Mouse (Mus musculus) urinary bladder, adult 2 months (tissue): ENCODE measurements around the gene Slc13a4. TPM values are rescaled to one million over a fixed set of nuclear protein-coding genes. Genes with fewer than 3 reads are reported as not detected.

Experiments
- DNase-seq: peaks from one replicate; pipeline ENCODE4 v3.0.0; 2022; ENCODE audit warnings: low spot score
- polyA plus RNA-seq: library from polyadenylated mRNA; depleted of rRNA; stranded (reverse); fragments of >200 nt; gene quantifications from 2 replicates; pipeline ENCODE4 v1.2.3, GENCODE M21; 2012

The Slc13a4 gene
- polyA plus RNA-seq, 1 experiment, result 0.63 TPM

- no peak for DNase-seq
These were observed 5.3 kb downstream of the Slc13a4 start for GRCm38 (mm10) chr6:35302581-35302980.

GRCm38 (mm10) chr6:35298323-35298722 lies 9.6 kb downstream of the Slc13a4 start:
- no peak for DNase-seq

DNA sequence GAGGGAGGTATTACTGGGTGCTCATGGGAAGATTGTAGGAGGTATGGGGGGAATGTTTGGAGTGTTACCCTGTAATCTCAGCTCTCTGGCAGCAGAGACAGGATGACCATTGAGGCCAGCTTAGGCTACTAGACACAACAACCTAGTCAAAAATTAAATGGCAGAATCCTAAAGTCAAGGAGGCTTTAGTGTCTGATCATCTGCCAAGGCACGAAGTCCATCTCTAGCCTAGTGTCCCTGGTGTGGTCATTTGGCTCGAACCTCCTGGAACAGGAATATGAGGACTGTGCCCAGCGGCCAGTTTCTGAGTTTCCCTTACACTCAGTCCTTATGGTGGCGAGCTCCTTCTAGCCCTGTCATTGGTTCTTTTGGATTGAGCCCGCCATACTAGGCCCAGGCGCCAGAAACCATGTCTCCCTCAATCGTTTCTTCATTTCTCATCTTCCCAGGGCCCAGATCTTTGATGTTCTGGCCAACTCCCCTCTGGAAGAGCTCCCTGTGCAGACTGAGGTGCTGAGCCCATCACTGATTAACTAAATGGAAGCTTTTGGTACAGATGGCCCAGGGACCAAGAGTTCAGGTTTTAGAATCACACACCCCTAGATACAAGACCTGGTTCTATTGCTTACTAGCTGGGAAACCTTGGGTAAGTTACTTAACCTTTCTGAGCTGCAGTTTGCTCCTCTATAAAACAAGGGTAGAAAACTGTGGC lies 10.3 kb downstream of the Slc13a4 start:
- no peak for DNase-seq

GRCm38 (mm10) chr6:35297001-35297400 lies 10.9 kb downstream of the Slc13a4 start:
- no peak for DNase-seq

GRCm38 (mm10) chr6:35294964-35295363 lies 13.0 kb downstream of the Slc13a4 start:
- DNase-seq, result no peak

DNA sequence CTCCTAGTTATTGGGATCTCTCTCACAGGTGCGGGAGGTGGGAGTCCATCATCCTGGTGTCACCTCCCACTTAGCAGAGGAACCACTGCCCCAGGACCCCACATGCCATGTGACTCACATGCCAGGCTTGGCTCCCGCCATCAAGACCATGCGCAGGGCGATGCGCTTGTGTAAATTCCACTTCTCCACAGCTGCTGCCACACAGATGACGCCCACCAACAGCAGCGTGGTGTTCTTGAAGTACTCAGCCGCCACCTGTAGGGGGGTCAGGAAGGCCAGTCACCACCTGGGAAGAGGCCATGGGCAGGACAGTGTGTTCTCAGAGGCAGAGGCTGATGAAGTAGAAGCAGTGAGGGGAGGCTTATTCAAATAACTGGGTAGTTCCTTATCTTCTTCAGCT lies 18.3 kb downstream of the Slc13a4 start:
- no peak for DNase-seq

DNA sequence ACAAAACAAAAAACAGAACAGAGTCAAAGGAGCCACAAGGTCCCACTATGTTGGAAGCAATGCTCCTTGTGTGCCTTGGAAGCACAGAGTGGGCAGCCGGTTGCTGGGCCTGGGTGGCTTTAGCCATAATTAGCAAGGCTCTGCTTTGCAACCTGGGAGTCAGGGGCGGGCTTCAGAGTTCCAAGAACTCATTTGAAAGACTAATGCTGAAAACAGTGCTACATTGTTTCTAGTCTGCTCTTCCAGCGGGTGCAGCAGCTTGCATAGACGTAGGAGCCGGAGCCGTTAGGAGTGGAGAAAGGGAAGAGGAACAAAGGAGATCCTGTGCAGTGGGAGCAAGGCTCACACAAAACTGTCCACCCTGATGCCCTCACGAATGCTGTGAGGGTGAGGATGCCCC lies 19.0 kb downstream of the Slc13a4 start:
- no peak for DNase-seq

GRCm38 (mm10) chr6:35288114-35288761 lies 19.7 kb downstream of the Slc13a4 start:
- DNase-seq, result peak; percentile 50

GRCm38 (mm10) chr6:35279306-35279705 lies 28.6 kb downstream of the Slc13a4 start:
- DNase-seq, result no peak

DNA sequence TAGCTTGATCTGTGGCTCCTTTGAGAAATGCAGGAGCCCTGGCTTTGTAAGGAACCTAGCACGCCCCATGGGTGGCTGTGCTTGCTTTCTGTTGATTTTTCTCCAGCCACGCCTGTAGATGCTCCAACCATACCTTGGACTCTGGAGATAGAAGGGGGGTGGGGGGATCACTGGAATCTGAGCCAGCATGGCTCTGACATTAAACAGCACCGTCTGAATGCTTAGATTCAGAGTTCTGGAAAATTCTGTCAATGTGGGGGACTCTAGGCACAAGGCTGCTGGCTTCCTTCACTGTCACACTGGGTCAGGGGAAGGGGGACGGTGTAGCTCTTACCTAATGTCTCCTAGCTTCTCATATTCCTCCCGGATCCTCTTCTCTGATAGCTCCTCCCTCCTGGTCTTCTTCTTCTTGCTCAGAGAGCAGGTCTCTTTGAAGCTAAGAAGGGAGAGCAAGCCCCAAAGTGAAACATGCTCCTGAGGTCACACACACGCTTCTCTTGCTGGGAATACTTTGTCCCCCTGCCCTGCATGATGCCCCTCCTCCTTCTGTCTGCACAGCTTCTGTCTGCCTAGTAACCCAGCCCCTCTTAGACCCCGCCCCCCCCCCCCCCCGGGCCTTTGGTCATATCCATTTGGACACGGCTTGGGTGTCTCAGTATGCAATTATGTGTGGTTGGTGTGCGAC lies 29.9 kb downstream of the Slc13a4 start:
- DNase-seq, result no peak

- DNase-seq, result no peak
These were observed 34.4 kb downstream of the Slc13a4 start for GRCm38 (mm10) chr6:35273391-35274082.

GRCm38 (mm10) chr6:35271868-35272765 lies 35.8 kb downstream of the Slc13a4 start:
- DNase-seq, result no peak

DNA sequence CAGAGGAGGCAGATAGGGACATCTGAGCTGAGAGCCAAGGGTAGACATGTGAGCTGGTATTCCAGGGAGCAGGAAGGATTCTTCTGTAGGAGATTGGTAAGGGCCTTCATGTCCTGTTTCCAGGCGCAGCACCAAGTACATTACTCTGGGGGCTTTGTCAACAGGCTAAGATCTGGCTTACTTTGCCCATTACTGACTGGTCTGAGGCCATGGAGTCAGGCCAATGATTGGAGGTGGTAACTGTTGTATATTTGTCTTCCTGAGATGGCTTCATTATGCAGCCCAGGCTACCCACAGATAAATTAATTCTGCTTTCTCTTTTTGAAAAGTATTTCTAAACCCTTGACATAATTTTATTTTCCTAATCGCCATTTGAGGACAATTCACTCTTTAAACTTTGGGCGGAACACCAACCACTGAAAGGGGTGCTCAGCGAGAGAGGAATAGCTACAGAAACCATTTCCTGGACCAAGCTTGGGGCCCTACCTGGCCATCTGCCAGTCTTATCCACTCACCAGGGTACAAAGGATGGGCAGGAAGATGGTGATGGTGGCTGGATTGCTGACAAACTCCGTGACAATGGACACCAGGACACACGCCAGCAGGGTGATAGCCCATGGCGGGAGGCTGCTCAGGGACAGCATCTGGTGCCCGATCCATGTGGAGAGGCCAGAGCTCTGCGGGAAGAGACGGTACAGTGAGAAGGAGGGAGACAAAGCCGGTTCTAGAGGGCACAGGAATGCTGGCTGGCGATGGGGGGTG lies 36.7 kb downstream of the Slc13a4 start:
- DNase-seq, result no peak

DNA sequence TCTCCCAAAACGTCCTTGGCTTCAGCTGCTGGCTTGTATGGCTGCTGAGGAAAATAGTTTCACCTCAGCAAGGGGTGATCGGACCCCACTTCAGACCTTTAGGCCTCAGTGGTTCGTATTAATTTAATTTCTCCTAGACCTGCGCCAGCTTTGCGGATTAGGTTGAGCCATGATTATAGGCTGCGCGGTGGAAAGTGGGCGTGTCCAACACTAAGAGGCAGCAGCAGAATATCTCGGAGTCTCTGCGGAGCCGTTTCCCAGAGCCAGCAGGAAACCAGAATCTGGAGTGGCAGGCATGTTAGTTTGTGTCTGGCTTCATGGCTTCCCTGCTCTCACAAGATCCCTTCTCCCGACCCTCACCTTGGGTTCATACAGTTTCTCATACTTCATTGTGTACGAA lies 38.3 kb downstream of the Slc13a4 start:
- no peak for DNase-seq

GRCm38 (mm10) chr6:35268711-35269110 lies 39.2 kb downstream of the Slc13a4 start:
- no peak for DNase-seq

DNA sequence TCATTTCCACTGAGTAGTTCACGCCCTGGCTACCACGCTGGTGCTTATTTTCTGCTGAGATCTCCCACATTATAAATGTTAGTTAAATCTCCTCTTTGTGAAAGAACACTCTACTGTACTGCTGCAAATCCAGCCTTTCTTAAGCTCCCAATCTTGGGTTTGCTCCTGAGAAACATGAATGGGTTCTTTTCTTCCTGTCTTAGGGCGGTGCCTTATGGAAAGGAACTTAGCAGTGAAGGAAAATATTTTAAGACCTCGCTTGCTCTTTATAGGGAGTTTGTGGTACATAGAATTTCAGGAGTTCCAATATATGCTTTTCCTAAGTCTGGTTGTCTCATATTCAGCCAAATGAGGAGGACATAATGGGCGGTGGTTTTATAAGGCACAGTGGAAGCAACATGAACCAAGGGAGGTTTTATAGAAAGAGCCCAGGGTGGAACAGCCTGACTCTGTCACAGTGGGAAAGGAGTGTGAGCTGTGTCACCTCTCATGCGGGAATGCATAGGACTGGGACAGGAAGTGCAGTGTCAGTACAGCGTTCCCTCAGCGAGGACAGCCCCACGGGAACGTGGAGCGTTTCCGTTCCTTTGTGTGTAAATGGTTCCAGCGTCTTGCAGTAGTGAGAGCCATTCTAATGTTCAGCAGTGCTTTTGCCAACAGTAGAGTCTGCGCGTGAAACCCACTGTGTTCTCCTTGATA lies 42.2 kb downstream of the Slc13a4 start:
- DNase-seq, result no peak

GRCm38 (mm10) chr6:35260531-35260930 lies 47.4 kb downstream of the Slc13a4 start:
- no peak for DNase-seq

GRCm38 (mm10) chr6:35259526-35259925 lies 48.4 kb downstream of the Slc13a4 start:
- DNase-seq, result no peak

DNA sequence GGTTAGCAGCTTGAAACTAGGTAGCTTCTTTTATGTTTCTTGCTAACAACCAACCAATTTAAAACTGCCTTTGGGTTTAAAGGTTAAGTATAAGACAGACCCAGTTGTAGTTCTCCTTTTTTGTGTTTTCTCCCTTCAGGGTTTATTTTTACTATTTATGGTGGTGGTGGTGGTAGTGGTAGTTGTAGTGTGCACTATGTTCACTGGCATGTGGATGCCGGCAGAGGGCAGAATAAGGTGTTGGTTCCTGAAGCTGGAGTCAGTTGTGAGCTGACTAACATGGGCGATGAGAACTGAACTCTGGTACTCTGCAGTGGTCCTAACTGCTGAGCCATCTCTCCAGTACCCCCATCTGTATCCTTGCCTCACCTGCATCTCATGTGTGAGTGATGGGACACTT lies 49.0 kb downstream of the Slc13a4 start:
- no peak for DNase-seq

GRCm38 (mm10) chr6:35257626-35258190 lies 50.2 kb downstream of the Slc13a4 start:
- DNase-seq, result no peak
